Mouse (Mus musculus) lung, postnatal 36 days (tissue): ENCODE measurements around the gene Ipmk.

Source experiments
- DNase-seq: peaks from one replicate; pipeline ENCODE4 v3.0.0; 2022; ENCODE audit warnings: mixed read lengths

The Ipmk gene

GRCm38 (mm10) chr10:71341290-71341689, 6.3 kb upstream of the Ipmk start:
- DNase-seq = no peak

GRCm38 (mm10) chr10:71342030-71342805, 5.3 kb upstream of the Ipmk start:
- peak; percentile 47 for DNase-seq

GRCm38 (mm10) chr10:71343130-71343529, 4.4 kb upstream of the Ipmk start:
- peak; percentile 37 for DNase-seq

DNA sequence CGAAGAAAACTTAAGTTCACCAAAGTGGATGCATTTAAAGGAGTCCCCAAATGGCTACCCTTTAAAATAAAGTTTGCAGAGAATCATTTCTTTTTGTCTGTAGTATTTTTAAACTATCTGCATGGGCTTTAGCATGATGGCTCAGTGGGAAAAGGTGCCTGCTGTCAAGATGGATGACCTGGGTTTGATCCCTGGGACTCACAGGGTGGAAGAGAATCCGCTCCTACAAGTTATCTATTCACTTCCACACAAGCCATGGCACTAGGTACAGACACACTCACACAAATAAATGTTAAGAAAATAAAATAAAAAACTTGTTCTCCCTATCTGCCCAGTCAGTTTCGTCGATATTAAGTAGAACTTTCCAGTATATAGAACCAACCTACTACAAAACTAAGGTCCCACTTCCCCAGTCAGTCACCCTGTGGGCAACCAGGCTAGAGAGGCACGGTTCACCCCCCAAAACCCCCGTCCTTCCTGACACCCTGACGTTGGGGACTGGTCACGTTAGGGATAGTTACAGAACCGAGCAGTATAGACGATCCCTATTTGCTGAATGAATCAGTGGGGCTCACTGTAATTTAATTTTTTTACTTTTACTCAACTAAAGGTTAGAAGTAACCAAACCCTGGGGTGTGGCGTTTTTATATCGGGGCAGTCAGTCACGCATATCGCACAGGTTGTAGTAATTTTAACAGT, 3.8 kb upstream of the Ipmk start:
- DNase-seq = no peak

GRCm38 (mm10) chr10:71344579-71345143, 2.9 kb upstream of the Ipmk start, which contains the start of gene Cisd1:
Cisd1 (minus strand) TSS chr10:71344954.
- peak; percentile 94 for DNase-seq

DNA sequence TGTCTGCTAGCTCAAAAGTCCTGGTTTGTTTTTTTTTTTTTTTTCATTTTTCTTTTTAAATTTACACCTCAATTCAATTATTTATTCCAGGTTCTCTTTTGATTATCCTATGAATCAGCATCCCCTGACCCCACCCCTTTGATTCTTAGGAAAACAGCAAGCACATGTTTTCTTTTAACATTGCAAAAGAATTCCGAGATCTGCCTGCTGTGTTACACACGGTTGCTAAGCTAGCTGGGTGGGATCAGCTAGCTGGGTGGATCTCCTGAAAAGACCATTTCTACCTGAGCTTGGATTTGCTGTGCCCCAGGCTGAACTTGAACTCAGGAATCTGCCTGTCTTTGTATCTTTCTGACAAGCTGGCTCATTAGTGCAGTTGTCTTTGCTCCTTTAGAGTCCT, 1.5 kb upstream of the Ipmk start:
- no peak for DNase-seq

DNA sequence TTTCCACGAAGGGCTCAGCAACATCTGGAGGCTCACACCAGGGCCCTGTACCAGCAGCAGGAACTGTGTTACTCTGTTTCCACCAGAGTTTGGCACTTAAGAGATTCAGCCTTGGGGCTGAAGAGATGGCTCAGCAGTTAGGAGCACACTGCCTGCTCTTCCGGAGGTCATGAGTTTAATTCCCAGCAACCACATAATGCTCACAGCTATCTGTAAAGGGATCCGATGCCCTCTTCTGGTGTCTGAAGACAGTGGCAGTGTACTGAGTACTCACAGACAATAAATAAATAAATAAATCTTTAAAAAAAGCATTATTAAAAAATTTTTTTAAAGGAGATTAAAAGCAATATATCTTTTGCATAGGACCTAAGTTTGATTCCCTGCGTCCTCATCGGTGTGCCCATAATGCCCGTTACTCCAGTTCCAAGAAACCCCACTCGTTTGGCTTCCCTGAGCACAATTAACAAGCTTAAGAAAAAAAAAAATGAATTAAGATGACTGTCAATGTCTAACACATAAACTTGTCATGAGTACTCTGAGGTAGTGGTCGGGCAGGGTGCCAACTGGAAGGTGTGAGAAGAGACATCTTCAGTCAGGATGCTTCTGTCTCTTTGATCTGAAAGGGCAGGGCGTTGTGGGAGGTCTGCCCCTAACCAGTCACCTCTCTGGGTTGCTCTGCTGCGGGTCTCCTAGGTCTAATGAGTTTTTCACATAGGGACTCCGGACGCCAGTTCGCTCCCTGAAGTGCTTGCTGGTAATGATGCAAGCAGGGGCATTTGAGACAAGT, 648 bp upstream of the Ipmk start:
- peak; percentile 65 for DNase-seq

DNA sequence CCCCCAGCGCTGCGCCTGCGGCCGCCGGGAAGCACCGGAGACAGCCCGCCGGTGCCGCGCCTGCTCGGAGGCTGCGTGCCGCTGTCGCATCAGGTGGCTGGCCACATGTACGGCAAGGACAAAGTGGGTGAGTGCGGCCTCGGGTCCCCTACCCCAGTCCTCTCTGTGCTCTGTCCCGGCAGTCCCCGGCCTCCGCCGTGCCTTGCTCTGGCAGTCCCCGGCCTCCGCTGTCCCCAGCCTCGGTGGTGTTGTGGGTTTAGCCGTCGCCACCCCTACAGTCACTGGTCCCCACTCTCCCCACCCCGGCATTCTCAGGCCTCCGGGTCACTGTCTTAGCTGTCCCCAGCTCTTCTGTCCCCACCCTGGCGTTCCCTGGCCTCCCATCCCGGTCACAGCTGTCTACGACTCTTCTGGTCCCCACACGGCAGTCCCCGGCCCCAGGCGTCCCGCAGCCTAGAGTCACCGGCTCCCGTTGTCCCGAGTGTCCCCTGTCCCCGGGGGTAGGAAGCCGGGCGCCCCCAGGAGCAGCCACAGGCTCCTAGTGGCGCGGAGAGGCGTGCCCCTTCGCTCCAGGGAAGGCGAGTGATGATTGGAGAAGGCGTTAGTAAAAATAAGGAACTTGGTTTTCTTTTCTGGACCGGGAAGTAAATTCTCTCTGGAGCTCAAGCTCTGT, 537 bp downstream of the Ipmk start:
- DNase-seq = peak; percentile 64

DNA sequence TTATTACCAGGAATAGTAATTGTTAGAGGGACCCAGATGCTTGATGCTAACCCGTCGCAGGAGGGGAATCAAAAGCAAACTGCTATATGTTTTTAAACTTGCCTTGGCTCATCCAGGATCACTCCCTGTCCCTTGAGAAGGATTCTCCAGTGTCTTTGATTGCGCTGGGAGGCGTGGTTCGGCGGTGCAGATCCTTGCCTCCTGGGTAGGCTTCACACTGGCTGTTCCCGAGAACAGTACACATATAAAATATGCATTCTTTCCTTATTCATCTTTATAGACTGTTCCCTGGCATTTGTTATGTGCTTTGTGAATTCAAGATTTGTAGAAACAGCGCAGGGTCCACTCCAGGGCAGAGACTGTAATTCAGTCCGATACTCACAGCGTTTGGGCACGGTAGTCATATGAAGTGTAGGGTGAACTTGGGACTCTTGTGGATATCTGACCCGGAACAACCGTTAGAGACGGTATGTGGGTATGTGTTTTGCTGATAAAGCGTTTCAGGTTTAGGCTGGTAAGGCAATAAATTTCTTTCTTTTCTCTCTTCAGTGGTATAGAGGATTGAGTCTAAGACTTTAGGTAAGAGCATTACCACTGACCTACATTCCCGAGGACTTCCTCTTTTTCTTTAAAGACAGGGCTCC, 1.2 kb downstream of the Ipmk start:
- no peak for DNase-seq

- peak; percentile 68 for DNase-seq
Observed at GRCm38 (mm10) chr10:71349290-71349689, 1.7 kb downstream of the Ipmk start.

- no peak for DNase-seq
Observed at GRCm38 (mm10) chr10:71351301-71351700, 3.7 kb downstream of the Ipmk start.

- peak; percentile 57 for DNase-seq
Observed at GRCm38 (mm10) chr10:71353850-71354249, 6.3 kb downstream of the Ipmk start.

DNA sequence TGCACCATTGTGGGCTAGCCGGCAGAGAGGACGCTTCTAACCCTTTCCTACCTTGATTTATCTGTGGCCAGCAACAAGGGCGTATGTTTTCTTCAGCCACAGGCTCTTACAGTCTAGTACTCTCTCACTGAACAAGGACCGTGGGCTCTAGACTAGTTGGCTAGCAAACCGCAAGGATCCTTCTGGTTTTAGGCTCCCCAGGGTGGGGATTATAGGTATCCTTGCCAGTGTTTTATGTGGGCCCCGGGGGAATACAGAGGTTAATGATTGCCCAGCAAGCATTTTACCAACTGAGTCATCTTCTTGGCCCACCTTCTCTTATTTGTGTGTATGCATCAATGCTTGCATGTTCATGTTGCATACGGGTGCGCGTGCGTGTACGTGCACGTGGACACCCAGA, 7.4 kb downstream of the Ipmk start:
- DNase-seq = no peak

- DNase-seq = peak; percentile 88
Observed at GRCm38 (mm10) chr10:71361044-71361443, 13.5 kb downstream of the Ipmk start.

DNA sequence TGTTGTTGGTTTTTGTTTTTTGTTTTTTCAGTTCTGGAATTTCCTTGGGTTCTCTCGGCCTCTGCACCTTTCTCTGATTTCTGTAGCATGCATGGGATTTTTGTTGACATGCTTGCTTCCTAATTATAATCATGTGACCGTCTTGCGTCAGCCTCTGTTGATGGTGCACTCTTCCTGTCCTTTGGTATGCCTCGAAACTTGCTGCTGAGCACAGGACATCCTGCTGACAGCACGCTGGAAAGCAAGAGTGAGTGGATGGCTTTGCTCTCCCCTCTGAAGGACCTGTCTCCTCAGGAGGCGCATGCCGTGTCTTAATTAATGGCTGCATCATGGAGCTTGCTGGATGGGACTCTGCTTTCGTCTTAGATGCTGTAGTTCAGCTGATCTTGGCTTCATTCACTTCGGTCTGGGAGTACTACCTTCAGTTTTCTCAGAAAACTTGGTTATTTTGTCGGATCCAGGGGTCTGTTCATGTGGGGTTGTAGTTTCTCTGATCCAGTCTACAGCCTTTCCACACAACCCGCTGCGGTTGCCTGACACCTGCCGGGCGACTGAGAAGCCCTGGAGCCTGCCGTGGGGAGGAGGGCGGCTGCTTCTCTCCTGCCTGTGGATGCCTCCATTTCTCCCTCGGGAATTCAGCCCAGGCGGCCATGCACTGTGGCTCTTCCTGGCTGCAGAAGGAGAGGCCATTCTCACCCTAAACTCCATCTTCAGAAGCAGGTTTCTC, 14.4 kb downstream of the Ipmk start:
- DNase-seq = peak; percentile 86

- DNase-seq = no peak
Observed at GRCm38 (mm10) chr10:71363440-71363839, 15.9 kb downstream of the Ipmk start.

DNA sequence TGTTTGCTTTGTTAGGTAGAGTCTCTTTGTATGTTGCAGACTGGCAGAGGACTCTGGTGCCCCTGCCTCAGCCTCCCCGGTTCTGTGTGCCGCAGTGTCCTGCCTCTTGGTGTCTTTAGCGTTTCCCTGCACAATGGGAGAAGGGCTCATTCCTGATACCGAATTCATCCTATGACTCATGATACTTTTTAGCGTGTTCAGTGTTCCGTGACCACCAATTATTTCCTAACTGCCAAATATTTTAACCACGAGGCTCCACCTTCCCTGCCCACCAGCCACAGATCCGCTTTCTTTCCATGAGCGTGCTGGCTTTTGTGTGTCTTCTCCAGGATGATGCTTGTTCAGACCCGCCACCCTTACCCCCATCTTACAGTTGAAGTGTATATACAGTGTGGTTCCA, 16.3 kb downstream of the Ipmk start:
- DNase-seq = no peak

GRCm38 (mm10) chr10:71368128-71368940, 20.8 kb downstream of the Ipmk start:
- DNase-seq = no peak

GRCm38 (mm10) chr10:71369466-71369865, 21.9 kb downstream of the Ipmk start:
- peak; percentile 68 for DNase-seq

DNA sequence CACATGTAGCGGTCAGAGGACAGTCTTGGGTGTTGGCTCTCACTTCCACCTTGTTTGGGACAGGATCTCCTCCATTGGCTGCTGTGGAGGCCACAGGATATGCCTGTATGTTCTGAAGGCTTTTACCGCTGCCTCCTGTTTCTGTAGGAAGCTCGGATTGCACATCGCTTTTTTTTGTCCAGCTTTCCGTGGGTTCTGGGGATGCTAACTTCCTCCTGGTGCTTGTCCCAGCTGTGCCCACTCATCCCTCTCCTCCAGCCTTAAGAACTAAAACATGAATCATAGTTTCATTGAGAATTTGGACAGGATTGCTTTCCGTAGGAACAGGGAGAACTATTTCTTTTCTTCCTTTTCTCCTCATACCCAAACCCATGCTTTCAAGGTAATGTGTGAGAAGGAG, 24.3 kb downstream of the Ipmk start:
- DNase-seq = no peak
